Mouse (Mus musculus) adrenal gland, postnatal 36 days (tissue): ENCODE measurements around the gene Sumo1. TPM values are rescaled to one million over a fixed set of nuclear protein-coding genes. Genes with fewer than 3 reads are reported as not detected.

Experiments used
- DNase-seq, 2 experiments: peaks; one replicate each; pipeline ENCODE4 v3.0.0; 2021; ENCODE audit warnings: mixed read lengths in 1 of 2
- total RNA-seq, 2 experiments: library from RNA; stranded (reverse); gene quantifications; 2 replicates each; pipeline ENCODE4 v1.2.3; 2021

Sumo1 gene
- total RNA-seq, 2 experiments from 2014 or later = 115 to 155 TPM

DNA sequence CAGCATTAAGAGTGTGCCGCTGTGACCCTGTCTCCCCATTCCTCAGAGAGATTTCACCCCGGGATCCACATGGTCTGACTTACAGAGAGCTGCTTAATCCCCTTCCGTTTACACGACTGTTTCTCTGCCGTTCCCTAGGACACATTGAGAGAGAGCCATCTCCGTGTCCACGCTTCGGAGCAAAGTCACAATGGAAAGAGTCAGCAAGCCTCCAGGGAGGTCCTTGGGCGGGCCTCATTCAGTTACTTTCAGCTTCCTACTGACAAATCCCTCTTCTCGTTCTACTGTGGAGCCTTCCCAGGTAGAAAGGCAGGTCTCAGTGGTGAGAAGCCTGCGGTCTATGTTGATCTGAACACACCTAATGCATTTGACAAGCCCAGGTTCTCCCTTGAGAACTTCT, 119.6 kb downstream of the Sumo1 start:
- DNase-seq = no peak

- DNase-seq = no peak
These were observed 120.4 kb downstream of the Sumo1 start for GRCm38 (mm10) chr1:59550227-59550626.

DNA sequence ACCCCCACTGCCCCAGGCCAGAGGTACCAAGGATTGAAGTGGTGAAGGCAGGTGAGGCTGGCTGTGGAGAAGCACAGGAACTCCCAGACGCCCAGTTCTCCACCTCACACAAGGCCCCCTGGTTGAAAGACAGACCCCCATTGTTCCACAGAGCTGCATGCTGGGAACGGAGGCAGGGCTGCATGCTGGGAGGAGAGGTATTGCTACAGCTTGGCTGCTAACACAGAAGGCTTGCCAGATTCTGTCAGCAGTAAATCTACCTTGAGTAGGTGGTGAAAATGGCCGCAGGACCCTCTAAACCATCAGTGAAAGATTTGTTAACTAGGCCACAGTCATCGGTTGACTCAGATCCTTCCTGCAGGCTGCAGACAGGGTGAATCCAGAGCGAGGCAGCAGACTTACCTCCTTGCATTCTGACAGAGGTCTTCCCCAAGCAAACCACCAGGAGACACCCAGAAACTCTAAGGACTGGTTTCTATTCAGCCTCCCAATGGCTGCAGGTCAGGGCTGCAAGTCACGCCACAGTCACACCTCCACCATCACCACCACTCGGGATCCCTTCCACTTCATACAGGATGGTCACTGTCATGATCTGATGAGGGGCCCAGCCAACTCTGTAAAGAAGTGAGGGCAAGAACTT, 121.5 kb downstream of the Sumo1 start:
- no peak for DNase-seq

GRCm38 (mm10) chr1:59548486-59548885, 122.1 kb downstream of the Sumo1 start:
- DNase-seq = no peak

DNA sequence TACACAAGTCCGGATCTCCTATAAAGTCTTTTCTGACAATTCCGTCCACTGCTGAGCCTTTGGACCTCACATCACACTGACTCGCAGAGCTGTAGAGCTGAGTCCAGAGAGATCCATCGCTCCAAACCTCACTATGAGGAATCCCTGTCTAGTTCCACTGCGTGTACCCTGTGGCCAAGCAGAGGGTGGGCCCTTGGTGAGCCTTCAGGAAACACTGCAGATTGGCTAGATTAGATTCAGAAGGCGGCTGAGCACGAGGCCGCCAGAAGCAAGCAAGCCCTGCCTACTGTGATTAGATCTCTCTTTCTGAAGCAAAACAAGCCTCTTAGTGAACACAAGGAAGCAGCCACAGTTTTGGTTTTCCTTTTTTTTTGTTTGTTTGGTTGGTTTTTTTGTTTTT, 126.7 kb downstream of the Sumo1 start:
- no peak for DNase-seq

DNA sequence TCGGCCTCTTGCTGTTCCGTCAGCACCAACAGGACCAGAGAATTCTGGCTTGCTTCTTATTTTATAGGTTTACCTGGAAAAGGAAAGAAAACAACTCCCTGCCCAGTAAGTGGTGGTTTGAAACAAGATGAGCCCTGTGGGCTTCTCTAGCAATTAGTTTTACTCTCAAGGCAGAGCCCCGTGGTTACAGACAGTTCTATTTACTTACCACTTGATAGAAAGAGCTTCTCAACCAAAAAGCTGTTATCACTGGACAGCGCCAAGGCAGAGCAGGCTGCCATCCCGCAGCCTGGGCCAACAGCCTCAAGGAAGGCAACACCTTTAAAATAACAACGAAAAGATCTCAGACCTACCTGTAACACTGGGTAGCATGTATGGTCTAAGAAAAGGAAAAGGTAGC, 128.4 kb downstream of the Sumo1 start:
- no peak for DNase-seq

GRCm38 (mm10) chr1:59541271-59542020, 129.2 kb downstream of the Sumo1 start:
- DNase-seq = no peak

- DNase-seq = no peak
These were observed 130.0 kb downstream of the Sumo1 start for GRCm38 (mm10) chr1:59540537-59541148.

- DNase-seq = no peak
These were observed 132.3 kb downstream of the Sumo1 start for GRCm38 (mm10) chr1:59538381-59538780.

Other genes with a start within 250 kb of the Sumo1 start
- gene Fzd7, start 188.4 kb downstream of the Sumo1 start, total RNA-seq = 10 to 100 TPM; 11.2 to 17.7 TPM
- 10 to 100 TPM in 1 of 2 experiments, under 1 TPM in 1; 0.86 to 23.1 TPM for gene Gm973, start 154.6 kb downstream of the Sumo1 start, total RNA-seq
- gene Nop58, start 14.1 kb upstream of the Sumo1 start, total RNA-seq = 100 to 1,000 TPM in 1 of 2 experiments, 10 to 100 TPM in 1; 93.9 to 126 TPM
- 10 to 100 TPM; 73.4 to 78.1 TPM for gene Bmpr2, start 92.6 kb upstream of the Sumo1 start, total RNA-seq
- gene Fam117b, start 242.2 kb upstream of the Sumo1 start, total RNA-seq = 10 to 100 TPM; 34.8 to 59.8 TPM